Mouse (Mus musculus): Measurements from ENCODE around the gene Olfr885. TPM values are rescaled to one million over a fixed set of nuclear protein-coding genes. Genes with fewer than 3 reads are reported as not detected.

The Olfr885 gene
- not detected in 2 replicates for polyA plus RNA-seq (2014; fragmentation: Nextera tagmentation; extraction: Ambion mirVana)

DNA sequence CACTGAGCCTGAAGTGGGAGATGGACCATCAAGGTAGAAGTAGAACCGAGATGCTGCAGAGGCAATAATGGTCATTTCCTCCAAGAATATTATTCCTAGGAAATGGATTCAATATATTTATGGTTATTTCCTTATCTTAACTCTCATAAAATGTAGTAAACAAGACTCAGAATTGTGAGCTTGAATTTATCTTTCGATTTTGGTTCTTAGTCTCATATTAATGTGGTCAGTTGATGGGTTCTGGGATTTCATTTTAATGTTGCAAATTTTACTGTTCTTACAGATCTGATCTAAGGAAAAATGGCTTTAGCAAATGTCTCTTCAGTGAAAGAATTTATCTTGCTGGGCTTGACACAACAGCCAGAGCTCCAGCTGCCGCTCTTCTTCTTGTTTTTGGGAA, at the start of gene Olfr885:
TSS of gene Olfr885 (plus strand) at position 301 of the 400 bp plus-strand sequence.
- 86% methylated on average over 3 of the region's 3 CpGs for WGBS
- Histone ChIP-seq H3K27ac (ENCODE audit: low read depth, low read length) (no peak within 1 kb of the TSS), H3K9me3 (ENCODE audit: control insufficient read depth, low read length) (no peaks in the 10 kb centered on the region), H3K27me3 (ENCODE audit: control insufficient read depth, insufficient read depth, low read length) (no peaks in the 10 kb centered on the region), H3K36me3 (ENCODE audit: control insufficient read depth, insufficient read depth, low read length) (no peaks in the 10 kb centered on the region), H3K4me1 (ENCODE audit: control insufficient read depth, insufficient read depth, low read length) (no peaks in the 10 kb centered on the region), H3K4me2 (no peak within 1 kb of the TSS), H3K4me3 (ENCODE audit: low read depth, low read length) (no peak within 1 kb of the TSS), H3K9ac (ENCODE audit: low read length) (no peak within 1 kb of the TSS)
- no peak for ATAC-seq (ENCODE audit: low FRiP score)
- DNase-seq (ENCODE audit: low spot score, missing footprints), result no peak

DNA sequence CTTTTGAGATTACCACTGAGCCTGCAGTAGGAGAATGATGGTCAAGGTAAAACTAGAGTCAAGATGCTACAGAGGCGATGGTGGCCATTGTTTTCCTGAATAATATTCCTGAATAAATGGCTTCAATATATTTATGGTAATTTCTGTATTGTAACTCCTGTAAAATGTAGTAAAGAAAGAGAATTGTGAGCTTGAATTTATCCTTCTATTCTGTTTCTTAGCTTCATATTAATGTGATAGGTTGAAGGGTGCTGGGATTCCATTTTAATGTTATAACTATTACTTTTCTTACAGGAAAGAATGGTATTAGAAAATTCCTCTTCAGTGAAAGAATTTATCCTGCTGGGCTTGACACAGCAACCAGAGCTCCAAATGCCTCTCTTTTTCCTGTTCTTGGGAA, 35.6 kb upstream of the Olfr885 start, which contains the start of gene Olfr883:
TSS of gene Olfr883 (plus strand) at position 301 of the 400 bp plus-strand sequence.
- no peak within 1 kb of the TSS for H3K4me3 ChIP-seq (ENCODE audit: low read depth, low read length)
- H3K27ac ChIP-seq (ENCODE audit: low read depth, low read length), result no peak within 1 kb of the TSS
- ATAC-seq (ENCODE audit: low FRiP score) (no peak), DNase-seq (ENCODE audit: low spot score, missing footprints) (no peak)
- H3K4me2 ChIP-seq, result no peak within 1 kb of the TSS
- no peaks in the 10 kb centered on the region for H3K36me3 ChIP-seq (ENCODE audit: control insufficient read depth, insufficient read depth, low read length)
- no peaks in the 10 kb centered on the region for H3K9me3 ChIP-seq (ENCODE audit: control insufficient read depth, low read length)
- H3K4me1 ChIP-seq (ENCODE audit: control insufficient read depth, insufficient read depth, low read length), result no peaks in the 10 kb centered on the region
- 88% methylated on average over 1 of the region's 1 CpGs for WGBS
- no peaks in the 10 kb centered on the region for H3K27me3 ChIP-seq (ENCODE audit: control insufficient read depth, insufficient read depth, low read length)
- no peak within 1 kb of the TSS for H3K9ac ChIP-seq (ENCODE audit: low read length)

DNA sequence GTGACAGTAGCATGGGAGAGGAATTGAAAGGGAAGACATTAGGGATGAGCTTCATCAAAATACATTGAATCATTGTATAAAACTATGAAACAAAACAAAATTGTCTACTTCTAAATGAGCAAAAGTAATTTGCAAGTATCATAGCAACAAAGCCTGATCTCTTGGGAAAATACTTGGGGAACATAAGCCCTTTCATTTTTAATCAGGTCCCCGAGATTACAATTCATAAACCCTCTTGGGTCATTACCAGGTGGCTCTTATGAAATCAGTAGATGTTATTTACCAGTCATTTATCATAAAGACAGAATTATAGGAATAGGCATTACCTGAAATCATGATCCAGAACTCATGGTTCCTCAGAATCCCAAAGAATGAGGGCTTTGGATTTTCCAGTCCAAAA, 14.9 kb upstream of the Olfr885 start, which contains the start of gene Olfr884:
TSS of gene Olfr884 (plus strand) at position 301 of the 400 bp plus-strand sequence.
- DNase-seq (ENCODE audit: low spot score, missing footprints) (no peak), ATAC-seq (ENCODE audit: low FRiP score) (no peak)
- H3K4me1 ChIP-seq (ENCODE audit: control insufficient read depth, insufficient read depth, low read length), result no peaks in the 10 kb centered on the region
- H3K9me3 ChIP-seq (ENCODE audit: control insufficient read depth, low read length), result no peaks in the 10 kb centered on the region
- H3K9ac ChIP-seq (ENCODE audit: low read length), result no peak within 1 kb of the TSS
- H3K27me3 ChIP-seq (ENCODE audit: control insufficient read depth, insufficient read depth, low read length), result no peaks in the 10 kb centered on the region
- no peak within 1 kb of the TSS for H3K27ac ChIP-seq (ENCODE audit: low read depth, low read length)
- H3K4me2 ChIP-seq, result no peak within 1 kb of the TSS
- WGBS, result 68% methylated on average over 1 of the region's 1 CpGs
- H3K4me3 ChIP-seq (ENCODE audit: low read depth, low read length), result no peak within 1 kb of the TSS
- no peaks in the 10 kb centered on the region for H3K36me3 ChIP-seq (ENCODE audit: control insufficient read depth, insufficient read depth, low read length)

DNA sequence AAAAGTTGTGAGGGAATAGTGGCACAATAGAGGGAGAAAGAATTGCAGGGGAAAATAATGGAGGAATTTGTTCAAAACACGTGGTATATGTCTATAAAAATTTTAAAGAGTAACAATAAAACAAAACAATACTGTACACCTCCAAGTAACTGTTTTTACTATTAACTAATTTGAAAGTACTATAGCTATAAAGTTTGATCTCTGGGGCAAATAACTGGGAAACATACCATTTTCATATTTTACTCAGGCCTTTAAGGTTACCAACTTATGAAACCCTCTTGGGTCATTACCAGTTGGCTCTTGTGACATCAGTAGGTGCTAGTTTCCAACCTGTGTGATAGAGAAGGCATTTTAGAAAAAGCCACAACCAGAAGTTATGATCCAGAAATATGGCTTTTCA, 22.6 kb downstream of the Olfr885 start, which contains the start of gene Olfr887:
TSS of gene Olfr887 (plus strand) at position 301 of the 400 bp plus-strand sequence.
- ATAC-seq (ENCODE audit: low FRiP score) (no peak), DNase-seq (ENCODE audit: low spot score, missing footprints) (no peak)
- Histone ChIP-seq H3K27me3 (ENCODE audit: control insufficient read depth, insufficient read depth, low read length) (no peaks in the 10 kb centered on the region), H3K4me2 (no peak within 1 kb of the TSS), H3K4me3 (ENCODE audit: low read depth, low read length) (no peak within 1 kb of the TSS), H3K9ac (ENCODE audit: low read length) (no peak within 1 kb of the TSS), H3K27ac (ENCODE audit: low read depth, low read length) (no peak within 1 kb of the TSS), H3K36me3 (ENCODE audit: control insufficient read depth, insufficient read depth, low read length) (no peaks in the 10 kb centered on the region), H3K9me3 (ENCODE audit: control insufficient read depth, low read length) (no peaks in the 10 kb centered on the region), H3K4me1 (ENCODE audit: control insufficient read depth, insufficient read depth, low read length) (no peaks in the 10 kb centered on the region)
- WGBS, result 81% methylated on average over 1 of the region's 1 CpGs

DNA sequence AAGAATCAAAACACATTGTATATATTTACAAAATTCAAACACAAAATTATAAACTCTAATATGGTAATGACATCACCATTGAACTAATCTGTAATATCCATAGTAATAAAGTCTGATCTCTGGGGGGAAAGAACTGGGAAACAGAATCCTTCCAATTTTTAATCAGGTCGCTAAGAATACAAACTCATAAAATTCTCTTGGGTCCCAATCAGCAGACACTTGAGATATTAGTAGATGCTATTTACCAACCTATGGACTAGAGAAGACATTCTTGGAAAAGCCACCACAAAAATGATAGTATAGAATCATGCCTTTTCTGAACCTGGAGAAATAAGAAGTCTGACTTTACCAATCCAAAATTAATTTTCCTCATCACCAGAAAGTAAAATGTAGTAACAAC, 46.7 kb downstream of the Olfr885 start, which contains the start of gene Olfr888:
TSS of gene Olfr888 (plus strand) at position 301 of the 400 bp plus-strand sequence.
- Histone ChIP-seq H3K27me3 (ENCODE audit: control insufficient read depth, insufficient read depth, low read length) (no peaks in the 10 kb centered on the region), H3K27ac (ENCODE audit: low read depth, low read length) (no peak within 1 kb of the TSS), H3K9ac (ENCODE audit: low read length) (no peak within 1 kb of the TSS), H3K4me2 (no peak within 1 kb of the TSS), H3K4me1 (ENCODE audit: control insufficient read depth, insufficient read depth, low read length) (no peaks in the 10 kb centered on the region), H3K36me3 (ENCODE audit: control insufficient read depth, insufficient read depth, low read length) (no peaks in the 10 kb centered on the region), H3K4me3 (ENCODE audit: low read depth, low read length) (no peak within 1 kb of the TSS), H3K9me3 (ENCODE audit: control insufficient read depth, low read length) (no peaks in the 10 kb centered on the region)
- ATAC-seq (ENCODE audit: low FRiP score) (no peak), DNase-seq (ENCODE audit: low spot score, missing footprints) (no peak)
- WGBS, result 83% methylated on average over 1 of the region's 1 CpGs

Other genes starting within 250 kb of the Olfr885 start
- not detected in 2 replicates for gene Olfr877, start 207.1 kb upstream of the Olfr885 start, polyA plus RNA-seq (2014; fragmentation: Nextera tagmentation; extraction: Ambion mirVana)
- not detected in 2 replicates for gene Olfr145, start 164.6 kb upstream of the Olfr885 start, polyA plus RNA-seq (2014; fragmentation: Nextera tagmentation; extraction: Ambion mirVana)
- gene Olfr878, start 143.5 kb upstream of the Olfr885 start, polyA plus RNA-seq (2014; fragmentation: Nextera tagmentation; extraction: Ambion mirVana), result not detected in 2 replicates
- gene Olfr881, start 69.5 kb upstream of the Olfr885 start, polyA plus RNA-seq (2014; fragmentation: Nextera tagmentation; extraction: Ambion mirVana), result not detected in 2 replicates
- not detected in 2 replicates for gene Olfr883, start 35.5 kb upstream of the Olfr885 start, polyA plus RNA-seq (2014; fragmentation: Nextera tagmentation; extraction: Ambion mirVana)
- gene Olfr884, start 14.8 kb upstream of the Olfr885 start, polyA plus RNA-seq (2014; fragmentation: Nextera tagmentation; extraction: Ambion mirVana), result not detected in 2 replicates
- gene Olfr887, start 22.8 kb downstream of the Olfr885 start, polyA plus RNA-seq (2014; fragmentation: Nextera tagmentation; extraction: Ambion mirVana), result not detected in 2 replicates
- gene Olfr888, start 46.8 kb downstream of the Olfr885 start, polyA plus RNA-seq (2014; fragmentation: Nextera tagmentation; extraction: Ambion mirVana), result not detected in 2 replicates
- 0.04 and 0.07 TPM in 2 replicates for gene Olfr889, start 53.9 kb downstream of the Olfr885 start, polyA plus RNA-seq (2014; fragmentation: Nextera tagmentation; extraction: Ambion mirVana)
- gene Olfr890, start 81.2 kb downstream of the Olfr885 start, polyA plus RNA-seq (2014; fragmentation: Nextera tagmentation; extraction: Ambion mirVana), result not detected in 2 replicates
- not detected in 2 replicates for gene Olfr891, start 119.5 kb downstream of the Olfr885 start, polyA plus RNA-seq (2014; fragmentation: Nextera tagmentation; extraction: Ambion mirVana)
- not detected in 2 replicates for gene Olfr893, start 147.0 kb downstream of the Olfr885 start, polyA plus RNA-seq (2014; fragmentation: Nextera tagmentation; extraction: Ambion mirVana)
- not detected in 2 replicates for gene Olfr894, start 156.7 kb downstream of the Olfr885 start, polyA plus RNA-seq (2014; fragmentation: Nextera tagmentation; extraction: Ambion mirVana)
- gene Olfr143, start 191.5 kb downstream of the Olfr885 start, polyA plus RNA-seq (2014; fragmentation: Nextera tagmentation; extraction: Ambion mirVana), result not detected in 2 replicates
- not detected in 2 replicates for gene Olfr895, start 206.5 kb downstream of the Olfr885 start, polyA plus RNA-seq (2014; fragmentation: Nextera tagmentation; extraction: Ambion mirVana)
- not detected in 2 replicates for gene Olfr896-ps1, start 229.8 kb downstream of the Olfr885 start, polyA plus RNA-seq (2014; fragmentation: Nextera tagmentation; extraction: Ambion mirVana)